Mouse (Mus musculus): ENCODE results near the gene Fzd7. TPM values are rescaled to one million over a fixed set of nuclear protein-coding genes. Genes with fewer than 3 reads are reported as not detected.
"Not testable (repeated sequence)": the region's sequence is repeated elsewhere in the genome, so short reads cannot be mapped to it uniquely, and the experiment has no call there.

Gene Fzd7
- 3.8 and 4.4 TPM in 2 replicates for polyA plus RNA-seq (2014; fragmentation: Nextera tagmentation; extraction: Ambion mirVana)

- Histone ChIP-seq H3K9me3 (ENCODE audit: control insufficient read depth, low read length) (no peaks in the 10 kb centered on the region), H3K4me1 (replicated peaks; ENCODE audit: control insufficient read depth, insufficient read depth, low read length) (peaks cover 28% of the 10 kb centered on the region), H3K4me3 (replicated peaks; ENCODE audit: low read length) (peak within 1 kb of the TSS; percentile 59), H3K4me2 (replicated peaks) (peak within 1 kb of the TSS; percentile 99), H3K27me3 (ENCODE audit: control insufficient read depth, insufficient read depth, low read length) (peaks cover 15% of the 10 kb centered on the region), H3K36me3 (replicated peaks; ENCODE audit: control insufficient read depth, insufficient read depth) (no peaks in the 10 kb centered on the region), H3K27ac (peak within 1 kb of the TSS; percentile 68), H3K9ac (peak within 1 kb of the TSS; percentile 70)
- ATAC-seq (ENCODE audit: low FRiP score) (peak; percentile 31), DNase-seq (ENCODE audit: low spot score) (no peak)
- WGBS = under 1% methylated on average over 35 of the region's 35 CpGs
Observed at GRCm38 (mm10) chr1:59482331-59482695, at the start of gene Fzd7. Gene Fzd7 (plus strand): TSS chr1:59482424.

- no peaks in the 10 kb centered on the region for H3K9me3 ChIP-seq (ENCODE audit: control insufficient read depth, low read length)
- 88% methylated on average over 6 of the region's 6 CpGs for WGBS
- ATAC-seq (ENCODE audit: low FRiP score) = no peak
- no peak overlapping the region for H3K9ac ChIP-seq
- no peak for DNase-seq (ENCODE audit: low spot score)
- H3K27ac ChIP-seq = no peak overlapping the region
- no peaks in the 10 kb centered on the region for H3K36me3 ChIP-seq (replicated peaks; ENCODE audit: control insufficient read depth, insufficient read depth)
- no peak overlapping the region for H3K4me2 ChIP-seq (replicated peaks)
- H3K27me3 ChIP-seq (ENCODE audit: control insufficient read depth, insufficient read depth, low read length) = no peaks in the 10 kb centered on the region
- H3K4me1 ChIP-seq (replicated peaks; ENCODE audit: control insufficient read depth, insufficient read depth, low read length) = 0 out of 2 replicates have a peak, but pooled peaks cover 3% of the 10 kb centered on the region
- H3K4me3 ChIP-seq (replicated peaks; ENCODE audit: low read length) = no peak overlapping the region
Observed at GRCm38 (mm10) chr1:59433296-59433695, 48.9 kb upstream of the Fzd7 start.

DNA sequence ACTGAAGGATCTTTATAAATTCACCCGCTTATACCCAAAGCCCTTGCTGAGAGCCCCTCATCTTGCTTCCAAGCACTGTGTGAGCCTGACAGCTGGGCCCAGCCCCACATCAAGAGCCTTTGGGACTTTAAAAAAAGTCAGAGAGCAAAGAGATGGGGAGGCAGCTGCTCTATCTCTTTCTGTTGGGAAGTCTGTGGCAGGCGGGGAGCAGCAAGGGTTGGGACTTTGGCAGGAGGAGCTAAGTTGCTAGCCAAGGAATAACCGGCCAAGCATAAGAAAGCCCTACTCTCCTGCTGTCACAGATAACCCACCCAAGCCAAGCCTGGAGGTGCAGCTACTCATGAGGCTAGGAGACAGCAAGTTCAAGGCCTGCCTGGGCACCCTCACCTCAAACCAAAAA lies 48.2 kb upstream of the Fzd7 start:
- Histone ChIP-seq H3K36me3 (replicated peaks; ENCODE audit: control insufficient read depth, insufficient read depth) (no peaks in the 10 kb centered on the region), H3K4me1 (replicated peaks; ENCODE audit: control insufficient read depth, insufficient read depth, low read length) (0 out of 2 replicates have a peak, but pooled peaks cover 3% of the 10 kb centered on the region), H3K27ac (no peak overlapping the region), H3K4me3 (replicated peaks; ENCODE audit: low read length) (no peak overlapping the region), H3K4me2 (replicated peaks) (no peak overlapping the region), H3K27me3 (ENCODE audit: control insufficient read depth, insufficient read depth, low read length) (no peaks in the 10 kb centered on the region), H3K9ac (no peak overlapping the region), H3K9me3 (ENCODE audit: control insufficient read depth, low read length) (no peaks in the 10 kb centered on the region)
- peak; percentile 50 for DNase-seq (ENCODE audit: low spot score)
- 59% methylated on average over 3 of the region's 3 CpGs for whole genome bisulfite sequencing
- peak; percentile 46; the same call in 1 of the 2 replicates for ATAC-seq (ENCODE audit: low FRiP score)

DNA sequence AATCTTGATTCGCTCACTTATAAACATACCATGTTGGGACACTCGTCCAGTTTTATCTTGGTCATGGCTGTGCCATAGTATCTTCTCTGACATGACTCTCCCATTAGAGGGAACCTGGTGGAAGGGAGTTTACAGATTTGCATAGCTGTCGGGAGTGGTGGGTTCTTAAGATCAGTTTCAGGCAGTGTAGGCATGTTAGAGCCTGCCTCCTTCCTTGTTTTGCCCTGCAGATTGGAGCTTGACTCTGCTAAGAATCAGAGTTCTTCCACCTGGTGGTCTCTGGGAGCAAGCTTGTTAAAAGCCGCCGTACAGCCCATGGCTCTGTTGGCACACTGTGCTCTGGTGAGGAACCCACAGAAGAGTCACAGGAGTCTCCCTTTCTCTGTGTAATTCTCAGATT lies 47.0 kb upstream of the Fzd7 start:
- Histone ChIP-seq H3K9ac (no peak overlapping the region), H3K9me3 (ENCODE audit: control insufficient read depth, low read length) (no peaks in the 10 kb centered on the region), H3K4me2 (replicated peaks) (no peak overlapping the region), H3K4me1 (replicated peaks; ENCODE audit: control insufficient read depth, insufficient read depth, low read length) (0 out of 2 replicates have a peak, but pooled peaks cover 3% of the 10 kb centered on the region), H3K27me3 (ENCODE audit: control insufficient read depth, insufficient read depth, low read length) (no peaks in the 10 kb centered on the region), H3K27ac (no peak overlapping the region), H3K4me3 (replicated peaks; ENCODE audit: low read length) (no peak overlapping the region), H3K36me3 (replicated peaks; ENCODE audit: control insufficient read depth, insufficient read depth) (no peaks in the 10 kb centered on the region)
- DNase-seq (ENCODE audit: low spot score) (no peak), ATAC-seq (ENCODE audit: low FRiP score) (no peak)
- 92% methylated on average over 5 of the region's 5 CpGs for WGBS

DNA sequence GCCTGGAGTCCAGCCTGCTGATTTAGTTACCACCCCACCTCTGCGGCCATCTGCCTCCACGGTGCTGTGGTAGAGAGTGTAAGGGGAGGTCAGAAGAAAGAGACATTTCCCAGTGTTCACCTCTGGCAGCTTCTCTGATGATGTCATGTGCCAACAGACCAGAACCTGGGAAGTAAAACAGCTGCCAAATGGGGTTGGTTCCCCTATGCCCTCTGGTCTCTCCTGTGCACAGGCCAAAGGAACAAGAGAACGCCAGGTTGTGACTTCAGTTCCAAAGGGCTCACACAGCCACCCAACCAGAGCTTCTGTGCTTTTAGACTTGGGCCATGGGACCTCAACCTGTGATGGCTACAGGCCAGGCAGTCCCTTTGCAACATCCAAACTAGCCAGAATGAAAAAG lies 45.9 kb upstream of the Fzd7 start:
- DNase-seq (ENCODE audit: low spot score) (no peak), ATAC-seq (ENCODE audit: low FRiP score) (no peak)
- H3K9ac ChIP-seq = no peak overlapping the region
- H3K27me3 ChIP-seq (ENCODE audit: control insufficient read depth, insufficient read depth, low read length) = no peaks in the 10 kb centered on the region
- no peaks in the 10 kb centered on the region for H3K36me3 ChIP-seq (replicated peaks; ENCODE audit: control insufficient read depth, insufficient read depth)
- no peak overlapping the region for H3K27ac ChIP-seq
- H3K4me2 ChIP-seq (replicated peaks) = no peak overlapping the region
- 0 out of 2 replicates have a peak, but pooled peaks cover 3% of the 10 kb centered on the region for H3K4me1 ChIP-seq (replicated peaks; ENCODE audit: control insufficient read depth, insufficient read depth, low read length)
- no peaks in the 10 kb centered on the region for H3K9me3 ChIP-seq (ENCODE audit: control insufficient read depth, low read length)
- no peak overlapping the region for H3K4me3 ChIP-seq (replicated peaks; ENCODE audit: low read length)
- WGBS = 80% methylated on average over 3 of the region's 3 CpGs

DNA sequence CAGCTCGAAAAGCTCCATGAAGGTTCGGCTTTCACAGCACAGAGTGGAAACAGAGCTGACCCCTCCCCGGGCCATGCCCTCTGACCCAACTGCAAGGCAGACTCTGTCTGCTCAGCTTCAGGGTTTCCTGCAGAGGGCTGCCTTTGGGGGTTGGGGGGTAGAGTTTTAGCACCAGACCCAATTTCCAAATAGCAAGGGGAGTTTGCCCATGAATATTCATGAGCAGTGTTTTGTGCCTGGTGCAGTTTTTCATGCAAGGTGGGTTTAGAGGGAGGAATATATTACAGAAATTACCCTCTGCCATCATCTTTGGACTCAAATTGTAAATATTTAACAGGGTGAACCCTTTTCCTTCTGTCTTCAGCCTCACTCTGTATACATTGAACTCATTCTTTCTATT lies 44.3 kb upstream of the Fzd7 start:
- H3K4me1 ChIP-seq (replicated peaks; ENCODE audit: control insufficient read depth, insufficient read depth, low read length) = 0 out of 2 replicates have a peak, but pooled peaks cover 3% of the 10 kb centered on the region
- no peak for DNase-seq (ENCODE audit: low spot score)
- H3K4me3 ChIP-seq (replicated peaks; ENCODE audit: low read length) = no peak overlapping the region
- peak; percentile 35; the same call in 1 of the 2 replicates for ATAC-seq (ENCODE audit: low FRiP score)
- H3K27ac ChIP-seq = peak overlapping the region; percentile 3; the same call in 1 of the 2 replicates
- H3K9ac ChIP-seq = no peak overlapping the region
- H3K9me3 ChIP-seq (ENCODE audit: control insufficient read depth, low read length) = no peaks in the 10 kb centered on the region
- no peak overlapping the region for H3K4me2 ChIP-seq (replicated peaks)
- no peaks in the 10 kb centered on the region for H3K27me3 ChIP-seq (ENCODE audit: control insufficient read depth, insufficient read depth, low read length)
- no peaks in the 10 kb centered on the region for H3K36me3 ChIP-seq (replicated peaks; ENCODE audit: control insufficient read depth, insufficient read depth)
- WGBS = 12% methylated on average over 3 of the region's 3 CpGs

DNA sequence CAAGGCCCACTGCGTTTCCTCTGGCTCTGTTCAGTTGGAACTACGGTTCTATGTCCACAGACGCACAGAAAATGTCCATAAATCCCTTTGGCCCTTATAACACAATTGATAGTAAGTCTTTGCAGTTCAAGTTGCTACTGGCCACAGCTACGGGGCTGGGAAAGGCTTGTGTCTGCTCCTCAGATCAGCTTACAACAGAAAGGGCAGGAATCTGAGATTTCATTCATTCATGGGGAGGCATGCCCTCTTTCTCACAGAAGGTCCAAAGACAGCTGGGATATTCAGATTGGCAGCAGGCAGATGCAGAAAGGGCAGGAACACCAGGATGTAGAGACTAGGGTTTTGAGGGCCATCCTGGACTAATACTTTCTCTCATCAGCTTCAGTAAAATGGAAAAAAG lies 43.9 kb upstream of the Fzd7 start:
- no peaks in the 10 kb centered on the region for H3K36me3 ChIP-seq (replicated peaks; ENCODE audit: control insufficient read depth, insufficient read depth)
- no peaks in the 10 kb centered on the region for H3K9me3 ChIP-seq (ENCODE audit: control insufficient read depth, low read length)
- DNase-seq (ENCODE audit: low spot score) (no peak), ATAC-seq (ENCODE audit: low FRiP score) (no peak)
- no peak overlapping the region for H3K9ac ChIP-seq
- H3K4me2 ChIP-seq (replicated peaks) = no peak overlapping the region
- peak overlapping the region; percentile 3; the same call in 1 of the 2 replicates for H3K27ac ChIP-seq
- 33% methylated on average over 4 of the region's 4 CpGs for WGBS
- no peak overlapping the region for H3K4me3 ChIP-seq (replicated peaks; ENCODE audit: low read length)
- H3K27me3 ChIP-seq (ENCODE audit: control insufficient read depth, insufficient read depth, low read length) = no peaks in the 10 kb centered on the region
- H3K4me1 ChIP-seq (replicated peaks; ENCODE audit: control insufficient read depth, insufficient read depth, low read length) = 0 out of 2 replicates have a peak, but pooled peaks cover 3% of the 10 kb centered on the region

DNA sequence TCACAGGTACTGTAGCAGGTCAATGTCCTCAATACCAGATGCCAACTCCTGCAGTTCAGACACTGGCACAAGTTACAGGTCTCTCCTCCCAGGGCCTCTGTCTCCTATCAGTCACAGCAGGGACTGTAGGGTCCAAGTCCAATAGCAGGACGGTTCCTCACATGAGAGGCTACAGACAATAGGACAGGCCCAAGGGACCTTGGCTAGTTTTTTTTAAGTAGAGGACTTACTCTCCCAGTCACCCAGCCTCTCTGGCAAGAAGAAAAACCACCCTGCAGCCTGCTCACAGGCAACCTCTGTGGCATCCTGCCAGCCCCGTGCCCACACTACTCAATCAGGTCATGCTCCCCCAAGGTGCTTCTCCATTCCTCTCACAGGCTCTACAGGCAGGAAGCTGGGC lies 43.0 kb upstream of the Fzd7 start:
- Histone ChIP-seq H3K4me1 (replicated peaks; ENCODE audit: control insufficient read depth, insufficient read depth, low read length) (0 out of 2 replicates have a peak, but pooled peaks cover 3% of the 10 kb centered on the region), H3K9me3 (ENCODE audit: control insufficient read depth, low read length) (no peaks in the 10 kb centered on the region), H3K27me3 (ENCODE audit: control insufficient read depth, insufficient read depth, low read length) (no peaks in the 10 kb centered on the region), H3K4me2 (replicated peaks) (no peak overlapping the region), H3K9ac (no peak overlapping the region), H3K36me3 (replicated peaks; ENCODE audit: control insufficient read depth, insufficient read depth) (no peaks in the 10 kb centered on the region), H3K27ac (no peak overlapping the region), H3K4me3 (replicated peaks; ENCODE audit: low read length) (no peak overlapping the region)
- ATAC-seq (ENCODE audit: low FRiP score) (no peak), DNase-seq (ENCODE audit: low spot score) (no peak)
- WGBS = 54% methylated on average over 2 of the region's 2 CpGs

DNA sequence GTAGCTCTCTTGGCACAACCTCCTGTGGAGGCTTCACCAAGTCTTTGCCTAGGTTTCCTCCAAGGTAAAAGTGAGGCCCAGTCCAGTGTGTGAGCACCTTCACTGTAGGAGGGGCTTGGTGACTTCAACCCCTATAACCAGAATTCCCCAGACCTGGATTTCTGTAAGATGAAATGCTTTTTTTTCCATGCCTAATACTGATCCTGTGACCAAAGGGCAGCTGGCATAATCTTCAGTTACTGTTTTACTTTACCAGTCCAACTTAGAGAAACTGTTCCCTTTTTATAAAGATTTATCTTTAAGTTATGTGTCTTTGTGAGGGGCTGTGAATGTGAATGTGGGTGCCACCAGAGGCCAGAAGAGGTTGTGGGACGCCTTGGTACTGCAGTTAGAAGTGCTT lies 42.3 kb upstream of the Fzd7 start:
- no peaks in the 10 kb centered on the region for H3K36me3 ChIP-seq (replicated peaks; ENCODE audit: control insufficient read depth, insufficient read depth)

GRCm38 (mm10) chr1:59442721-59443120 lies 39.5 kb upstream of the Fzd7 start:
- ATAC-seq (ENCODE audit: low FRiP score); H3K27me3 ChIP-seq (ENCODE audit: control insufficient read depth, insufficient read depth, low read length): not testable (repeated sequence)

More for the DNA sequence above, 42.3 kb upstream of the Fzd7 start:
- Histone ChIP-seq H3K4me1 (replicated peaks; ENCODE audit: control insufficient read depth, insufficient read depth, low read length) (0 out of 2 replicates have a peak, but pooled peaks cover 3% of the 10 kb centered on the region), H3K27me3 (ENCODE audit: control insufficient read depth, insufficient read depth, low read length) (no peaks in the 10 kb centered on the region), H3K9ac (no peak overlapping the region), H3K9me3 (ENCODE audit: control insufficient read depth, low read length) (no peaks in the 10 kb centered on the region), H3K4me3 (replicated peaks; ENCODE audit: low read length) (no peak overlapping the region), H3K4me2 (replicated peaks) (no peak overlapping the region), H3K27ac (no peak overlapping the region)
- no peak for DNase-seq (ENCODE audit: low spot score)
- WGBS = 79% methylated on average over 1 of the region's 1 CpGs
- ATAC-seq (ENCODE audit: low FRiP score) = no peak

More at GRCm38 (mm10) chr1:59442721-59443120, 39.5 kb upstream of the Fzd7 start:
- H3K4me1 ChIP-seq (replicated peaks; ENCODE audit: control insufficient read depth, insufficient read depth, low read length); H3K4me3 ChIP-seq (replicated peaks; ENCODE audit: low read length); H3K9ac ChIP-seq; DNase-seq (ENCODE audit: low spot score); H3K36me3 ChIP-seq (replicated peaks; ENCODE audit: control insufficient read depth, insufficient read depth); H3K9me3 ChIP-seq (ENCODE audit: control insufficient read depth, low read length); H3K4me2 ChIP-seq (replicated peaks); H3K27ac ChIP-seq: not testable (repeated sequence)
- 92% methylated on average over 14 of the region's 14 CpGs for WGBS

Measured in hindbrain, embryonic 14.5 days (tissue).